Mouse (Mus musculus) heart, embryonic 12.5 days (tissue): ENCODE results near the gene Rabep1. TPM values are rescaled to one million over a fixed set of nuclear protein-coding genes. Genes with fewer than 3 reads are reported as not detected.

Experiments
- ATAC-seq: fragments of 200-750 bp; cut with Nextera tagmentation; 2 replicates; pipeline ENCODE4 v1.8.0; 2017; ENCODE audit warnings: moderate TSS enrichment, moderate library complexity; ENCODE audit not compliant: insufficient number of reproducible peaks, low FRiP score
- H3K27ac ChIP-seq: fragments of 300-500 bp; sonication (generic); 2 replicates; pipeline ENCODE4 v1.5.1; 2016; ENCODE audit warnings: mild to moderate bottlenecking, moderate library complexity; ENCODE audit not compliant: poor library complexity, severe bottlenecking
- H3K27me3 ChIP-seq: fragments of 300-500 bp; sonication (generic); replicated peaks from 2 replicates; pipeline ENCODE4 v1.6.1; 2016; ENCODE audit warnings: mild to moderate bottlenecking, moderate library complexity
- H3K36me3 ChIP-seq: fragments of 300-500 bp; sonication (generic); 2 replicates; pipeline ENCODE4 v1.6.1; 2016; ENCODE audit warnings: mild to moderate bottlenecking, moderate library complexity
- H3K4me1 ChIP-seq: fragments of 300-500 bp; sonication (generic); replicated peaks from 2 replicates; pipeline ENCODE4 v1.6.1; 2016; ENCODE audit warnings: mild to moderate bottlenecking
- H3K4me2 ChIP-seq: fragments of 300-500 bp; sonication (generic); 2 replicates; pipeline ENCODE4 v1.6.1; 2016; ENCODE audit warnings: mild to moderate bottlenecking, moderate library complexity
- H3K4me3 ChIP-seq: fragments of 300-500 bp; sonication (generic); 2 replicates; pipeline ENCODE4 v1.5.1; 2016; ENCODE audit warnings: mild to moderate bottlenecking
- H3K9ac ChIP-seq: fragments of 300-500 bp; sonication (generic); 2 replicates; pipeline ENCODE4 v1.6.1; 2016; ENCODE audit warnings: mild to moderate bottlenecking, moderate library complexity
- H3K9me3 ChIP-seq: fragments of 300-500 bp; sonication (generic); replicated peaks from 2 replicates; pipeline ENCODE4 v1.6.1; 2016; ENCODE audit warnings: mild to moderate bottlenecking, moderate library complexity
- WGBS: fragments of 180-500 bp; shearing (Covaris S2); methylation state at CpG from one replicate; pipeline ENCODE4 v1.1.7; 2016; 5-methylcytosine and 5-hydroxymethylcytosine counted together
- polyA plus RNA-seq: library from polyadenylated mRNA; unstranded; fragments of >200 nt; fragmentation: Nextera tagmentation; extraction: Ambion mirVana; gene quantifications from 2 replicates; pipeline ENCODE4 v1.2.1, GENCODE M21; 2016

Rabep1 gene
- polyA plus RNA-seq, 1 experiment from 2014 or later = 35.1 TPM

DNA sequence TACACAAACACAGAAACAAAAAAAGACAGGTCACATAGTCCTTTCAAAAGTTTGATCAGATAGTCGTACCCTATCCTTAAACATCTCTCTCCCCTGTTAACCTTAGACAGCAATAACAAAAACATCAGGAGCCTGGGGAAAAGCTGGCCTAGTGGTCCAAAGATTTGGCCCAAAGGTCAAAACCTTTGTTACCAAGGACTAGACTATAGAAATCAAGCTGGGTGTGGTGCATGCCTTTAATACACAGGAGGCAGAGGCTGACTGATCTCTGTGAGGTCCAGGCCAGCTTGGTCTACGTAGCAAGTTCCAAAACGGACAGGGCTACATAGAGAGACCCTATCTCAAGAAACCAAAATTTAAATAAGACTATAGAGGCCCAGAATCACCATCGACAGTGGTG, 110.1 kb downstream of the Rabep1 start:
- Histone ChIP-seq H3K36me3 (peaks cover 91% of the 10 kb centered on the region), H3K9me3 (no peaks in the 10 kb centered on the region), H3K27ac (no peak overlapping the region), H3K27me3 (no peaks in the 10 kb centered on the region), H3K4me1 (no peaks in the 10 kb centered on the region), H3K9ac (no peak overlapping the region), H3K4me3 (no peak overlapping the region), H3K4me2 (no peak overlapping the region)
- ATAC-seq = no peak
- WGBS = 85% methylated on average over 4 of the region's 4 CpGs

DNA sequence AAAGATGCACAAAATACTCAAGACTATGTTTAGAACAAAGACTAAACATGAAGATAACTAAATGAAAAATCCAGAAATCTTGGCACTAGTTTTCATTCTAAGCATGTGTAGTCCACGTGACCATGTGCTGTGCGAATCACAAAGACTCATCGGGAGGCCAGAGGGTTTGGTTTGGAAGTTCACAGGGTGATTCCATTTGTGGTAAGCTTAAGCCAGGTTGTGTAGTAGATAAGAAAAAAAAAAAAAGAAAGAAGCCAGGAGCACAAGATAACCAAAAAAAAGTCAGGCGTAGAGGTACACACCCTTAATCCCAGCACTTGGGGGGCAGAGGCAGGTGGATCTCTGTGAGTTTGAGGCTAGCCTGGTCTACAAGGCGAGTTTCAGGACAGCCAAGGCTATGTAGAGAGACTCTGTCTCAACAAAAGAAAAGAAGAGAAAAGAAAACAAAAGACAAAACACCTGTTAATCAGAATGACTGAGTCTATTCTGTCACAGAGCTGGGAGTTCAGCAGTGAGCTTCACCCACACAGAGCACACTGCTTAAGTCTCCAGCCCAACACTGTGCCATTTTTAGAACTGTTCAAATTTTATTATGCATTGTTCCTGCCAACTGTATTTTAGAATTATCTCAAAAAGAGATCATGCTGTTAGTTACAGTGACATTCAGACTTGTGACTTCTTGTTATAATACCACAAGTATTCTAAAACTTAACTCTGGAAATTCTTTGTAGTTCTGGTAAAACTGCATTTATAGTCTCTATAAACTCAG, 116.4 kb downstream of the Rabep1 start:
- H3K36me3 ChIP-seq = peaks cover 92% of the 10 kb centered on the region
- WGBS = 76% methylated on average over 5 of the region's 5 CpGs
- ATAC-seq = no peak
- no peak overlapping the region for H3K9ac ChIP-seq
- no peaks in the 10 kb centered on the region for H3K9me3 ChIP-seq
- H3K4me2 ChIP-seq = no peak overlapping the region
- no peaks in the 10 kb centered on the region for H3K4me1 ChIP-seq
- H3K4me3 ChIP-seq = no peak overlapping the region
- H3K27ac ChIP-seq = no peak overlapping the region
- H3K27me3 ChIP-seq = no peaks in the 10 kb centered on the region

DNA sequence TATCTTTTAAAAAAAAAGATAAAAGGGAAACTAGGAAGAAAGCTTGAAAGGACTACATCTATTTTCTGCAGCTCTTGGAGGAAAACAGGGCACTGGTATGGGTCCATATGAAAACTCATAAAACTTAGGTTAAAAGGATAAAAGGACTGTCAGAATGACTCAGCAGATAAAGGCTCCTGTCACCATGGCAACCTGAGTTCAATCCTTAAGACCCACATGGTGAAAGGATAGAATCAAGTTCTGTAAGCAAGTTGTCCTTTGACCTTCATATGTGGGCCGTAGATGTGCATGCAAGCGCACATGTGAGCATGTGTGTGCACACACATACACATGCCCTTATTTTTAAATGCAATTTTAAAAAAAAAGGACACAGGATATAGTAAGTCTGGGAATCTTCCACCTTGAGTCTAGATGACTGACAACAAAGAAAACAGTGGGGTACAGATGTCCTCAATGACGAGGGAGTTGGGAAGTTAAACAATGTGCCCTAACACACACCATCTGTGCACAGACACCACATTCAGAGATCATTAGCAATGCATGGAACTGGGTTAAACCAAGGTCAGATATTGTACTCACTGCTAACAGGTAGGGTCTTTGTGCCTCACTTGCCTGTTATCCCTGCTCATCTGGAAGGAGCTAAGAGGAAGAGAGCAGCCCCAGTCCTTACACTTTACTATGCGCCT, 119.8 kb downstream of the Rabep1 start:
- Histone ChIP-seq H3K4me2 (no peak overlapping the region), H3K4me3 (no peak overlapping the region), H3K9ac (no peak overlapping the region), H3K27me3 (no peaks in the 10 kb centered on the region), H3K27ac (no peak overlapping the region), H3K9me3 (no peaks in the 10 kb centered on the region), H3K36me3 (peaks cover 72% of the 10 kb centered on the region), H3K4me1 (peaks cover 8% of the 10 kb centered on the region)
- 82% methylated on average over 4 of the region's 4 CpGs for WGBS
- ATAC-seq = no peak

GRCm38 (mm10) chr11:70969271-70969794, 124.8 kb downstream of the Rabep1 start:
- peak; percentile 15 for ATAC-seq
- Histone ChIP-seq H3K9me3 (no peaks in the 10 kb centered on the region), H3K4me3 (peak overlapping the region; percentile 95), H3K36me3 (peaks cover 45% of the 10 kb centered on the region), H3K4me1 (peaks cover 8% of the 10 kb centered on the region), H3K27me3 (no peaks in the 10 kb centered on the region), H3K9ac (peak overlapping the region; percentile 97), H3K27ac (peak overlapping the region; percentile 90), H3K4me2 (peak overlapping the region; percentile 88)
- under 1% methylated on average over 25 of the region's 25 CpGs for WGBS

GRCm38 (mm10) chr11:70969821-70970559, 125.4 kb downstream of the Rabep1 start, which contains the start of the genes Nup88 and Rpain:
Gene Nup88, minus strand, starts transcription at chr11:70969973.
Gene Rpain, plus strand, starts transcription at chr11:70970213.
- Histone ChIP-seq H3K4me3 (peak within 1 kb of the TSS; percentile 95), H3K4me2 (peak within 1 kb of the TSS; percentile 88), H3K9me3 (no peaks in the 10 kb centered on the region), H3K4me1 (peaks cover 8% of the 10 kb centered on the region), H3K9ac (peak within 1 kb of the TSS; percentile 97), H3K27ac (peak within 1 kb of the TSS; percentile 90), H3K36me3 (peaks cover 45% of the 10 kb centered on the region), H3K27me3 (no peaks in the 10 kb centered on the region)
- WGBS = 0% methylated on average over 43 of the region's 43 CpGs
- ATAC-seq = peak; percentile 97

GRCm38 (mm10) chr11:70970560-70971540, 126.3 kb downstream of the Rabep1 start:
- H3K4me2 ChIP-seq = peak overlapping the region; percentile 80
- no peaks in the 10 kb centered on the region for H3K9me3 ChIP-seq
- H3K9ac ChIP-seq = peak overlapping the region; percentile 74
- ATAC-seq = peak; percentile 30
- peaks cover 45% of the 10 kb centered on the region for H3K36me3 ChIP-seq
- 15% methylated on average over 24 of the region's 24 CpGs for WGBS
- H3K27ac ChIP-seq = peak overlapping the region; percentile 90
- peak overlapping the region; percentile 95 for H3K4me3 ChIP-seq
- H3K27me3 ChIP-seq = no peaks in the 10 kb centered on the region
- peaks cover 8% of the 10 kb centered on the region for H3K4me1 ChIP-seq

GRCm38 (mm10) chr11:70972586-70972985, 128.0 kb downstream of the Rabep1 start:
- no peak overlapping the region for H3K27ac ChIP-seq
- H3K9ac ChIP-seq = no peak overlapping the region
- no peak overlapping the region for H3K4me2 ChIP-seq
- peaks cover 8% of the 10 kb centered on the region for H3K4me1 ChIP-seq
- H3K9me3 ChIP-seq = no peaks in the 10 kb centered on the region
- no peak for ATAC-seq
- peaks cover 51% of the 10 kb centered on the region for H3K36me3 ChIP-seq
- H3K27me3 ChIP-seq = no peaks in the 10 kb centered on the region
- 76% methylated on average over 1 of the region's 1 CpGs for WGBS
- H3K4me3 ChIP-seq = no peak overlapping the region

GRCm38 (mm10) chr11:70973947-70974346, 129.4 kb downstream of the Rabep1 start:
- no peak overlapping the region for H3K4me2 ChIP-seq
- no peak overlapping the region for H3K4me3 ChIP-seq
- WGBS = 79% methylated on average over 4 of the region's 4 CpGs
- no peak overlapping the region for H3K9ac ChIP-seq
- H3K27ac ChIP-seq = no peak overlapping the region
- no peaks in the 10 kb centered on the region for H3K4me1 ChIP-seq
- peaks cover 63% of the 10 kb centered on the region for H3K36me3 ChIP-seq
- H3K27me3 ChIP-seq = no peaks in the 10 kb centered on the region
- no peaks in the 10 kb centered on the region for H3K9me3 ChIP-seq
- no peak for ATAC-seq

DNA sequence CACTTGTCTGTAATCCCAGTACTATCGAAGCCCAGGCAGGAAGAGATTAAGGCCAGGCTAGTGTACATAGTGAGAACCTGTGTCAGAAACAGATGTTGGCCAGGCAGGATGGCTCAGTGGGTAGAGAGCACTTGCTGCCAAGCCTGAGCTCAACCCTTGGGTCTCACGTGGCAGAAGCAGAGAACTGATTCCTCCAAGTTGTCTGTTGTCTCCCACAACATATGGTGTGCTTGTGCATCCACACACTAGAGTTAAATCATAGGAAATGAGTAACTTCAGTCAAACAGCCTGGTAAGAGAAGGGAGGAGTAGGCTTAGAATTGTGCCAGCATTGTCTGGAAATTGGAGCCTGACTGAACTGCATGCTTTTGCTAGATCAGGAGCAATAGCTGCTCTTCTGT, 130.6 kb downstream of the Rabep1 start:
- Histone ChIP-seq H3K4me3 (no peak overlapping the region), H3K27ac (no peak overlapping the region), H3K36me3 (peaks cover 76% of the 10 kb centered on the region), H3K9me3 (no peaks in the 10 kb centered on the region), H3K4me2 (no peak overlapping the region), H3K27me3 (no peaks in the 10 kb centered on the region), H3K9ac (no peak overlapping the region), H3K4me1 (no peaks in the 10 kb centered on the region)
- 78% methylated on average over 2 of the region's 2 CpGs for WGBS
- ATAC-seq = no peak

GRCm38 (mm10) chr11:70977293-70977692, 132.7 kb downstream of the Rabep1 start:
- no peaks in the 10 kb centered on the region for H3K27me3 ChIP-seq

More at GRCm38 (mm10) chr11:70977293-70977692, 132.7 kb downstream of the Rabep1 start:
- H3K27ac ChIP-seq = no peak overlapping the region
- no peak overlapping the region for H3K9ac ChIP-seq
- 83% methylated on average over 6 of the region's 6 CpGs for WGBS
- H3K36me3 ChIP-seq = peaks cover 84% of the 10 kb centered on the region
- H3K4me1 ChIP-seq = peaks cover 12% of the 10 kb centered on the region
- no peak overlapping the region for H3K4me3 ChIP-seq
- H3K4me2 ChIP-seq = no peak overlapping the region
- no peaks in the 10 kb centered on the region for H3K9me3 ChIP-seq
- no peak for ATAC-seq
